Mouse (Mus musculus): ENCODE data around the gene Ints6.

The Ints6 gene

GRCm38 (mm10) chr14:62761036-62761881, at the start of gene Ints6:
Gene Ints6, minus strand, starts transcription at chr14:62761169.
- in situ Hi-C loops (cut with MboI, MseI): no loop called here

- in situ Hi-C loops (cut with MboI, MseI): no loop called here
These were observed 47.9 kb upstream of the Ints6 start for GRCm38 (mm10) chr14:62808661-62809523.

GRCm38 (mm10) chr14:62806921-62807320, 46.0 kb upstream of the Ints6 start:
- in situ Hi-C loops (cut with MboI, MseI): no loop called here

GRCm38 (mm10) chr14:62803204-62803603, 42.2 kb upstream of the Ints6 start:
- in situ Hi-C loops (cut with MboI, MseI): no loop called here

- in situ Hi-C loops (cut with MboI, MseI): no loop called here
These were observed 39.8 kb upstream of the Ints6 start for GRCm38 (mm10) chr14:62800791-62801190.

- in situ Hi-C loops (cut with MboI, MseI): loop anchor here (10.0 kb wide), 1 partner anchor 656 kb away; no protein-coding TSS in a partner anchor
These were observed 37.7 kb upstream of the Ints6 start for GRCm38 (mm10) chr14:62798608-62799101.

- in situ Hi-C loops (cut with MboI, MseI): loop anchor here (10.0 kb wide), 1 partner anchor 659 kb away; no protein-coding TSS in a partner anchor
These were observed 34.8 kb upstream of the Ints6 start for GRCm38 (mm10) chr14:62795719-62796118.

- in situ Hi-C loops (cut with MboI, MseI): loop anchor here (5.0 kb wide), 1 partner anchor 38 kb away; no protein-coding TSS in a partner anchor
These were observed 28.3 kb upstream of the Ints6 start for GRCm38 (mm10) chr14:62789282-62789681.

- in situ Hi-C loops (cut with MboI, MseI): no loop called here
These were observed 22.0 kb upstream of the Ints6 start for GRCm38 (mm10) chr14:62782981-62783380.

GRCm38 (mm10) chr14:62780520-62781316, 19.7 kb upstream of the Ints6 start:
- in situ Hi-C loops (cut with MboI, MseI): no loop called here

GRCm38 (mm10) chr14:62778095-62778494, 17.1 kb upstream of the Ints6 start:
- in situ Hi-C loops (cut with MboI, MseI): no loop called here

GRCm38 (mm10) chr14:62775034-62775433, 14.1 kb upstream of the Ints6 start:
- in situ Hi-C loops (cut with MboI, MseI): no loop called here

GRCm38 (mm10) chr14:62774246-62774645, 13.3 kb upstream of the Ints6 start:
- in situ Hi-C loops (cut with MboI, MseI): no loop called here

GRCm38 (mm10) chr14:62773766-62774165, 12.8 kb upstream of the Ints6 start:
- in situ Hi-C loops (cut with MboI, MseI): no loop called here

GRCm38 (mm10) chr14:62765398-62765797, 4.4 kb upstream of the Ints6 start:
- in situ Hi-C loops (cut with MboI, MseI): no loop called here

GRCm38 (mm10) chr14:62764371-62764770, 3.4 kb upstream of the Ints6 start:
- in situ Hi-C loops (cut with MboI, MseI): no loop called here

- in situ Hi-C loops (cut with MboI, MseI): no loop called here
These were observed 974 bp upstream of the Ints6 start for GRCm38 (mm10) chr14:62761943-62762342.

- in situ Hi-C loops (cut with MboI, MseI): no loop called here
These were observed 491 bp downstream of the Ints6 start for GRCm38 (mm10) chr14:62760321-62761035.

GRCm38 (mm10) chr14:62759771-62760320, 1.1 kb downstream of the Ints6 start:
- in situ Hi-C loops (cut with MboI, MseI): no loop called here

- in situ Hi-C loops (cut with MboI, MseI): no loop called here
These were observed 2.3 kb downstream of the Ints6 start for GRCm38 (mm10) chr14:62758714-62759113.
